Mouse (Mus musculus) liver, adult 2 months (tissue): ENCODE measurements around the gene Sox15.

Experiments
- CTCF ChIP-seq: fragments of 200-500 bp; IDR thresholded peaks from 2 replicates; pipeline ENCODE4 v1.5.1; 2011; ENCODE audit warnings: low read depth, low read length, control low read depth
- POLR2A ChIP-seq: fragments of 200-500 bp; IDR thresholded peaks from 2 replicates; pipeline ENCODE4 v1.6.1; 2011; ENCODE audit warnings: low read length, control low read depth; ENCODE audit not compliant: insufficient read depth; ENCODE audit errors: extremely low read depth

- TF ChIP-seq CTCF (peak; percentile 37; the same call in 1 of the 2 replicates), POLR2A (peak; percentile 57; the same call in 1 of the 2 replicates)
Measured at GRCm38 (mm10) chr11:69695361-69696181, 40.5 kb downstream of the Sox15 start, which contains the start of the genes Tnfsf12 and Tnfsfm13.
